Mouse (Mus musculus): ENCODE measurements around the gene Sycp2l. TPM values are rescaled to one million over a fixed set of nuclear protein-coding genes. Genes with fewer than 3 reads are reported as not detected.

Gene Sycp2l
- total RNA-seq, 4 experiments from 2014 or later: not detected

DNA sequence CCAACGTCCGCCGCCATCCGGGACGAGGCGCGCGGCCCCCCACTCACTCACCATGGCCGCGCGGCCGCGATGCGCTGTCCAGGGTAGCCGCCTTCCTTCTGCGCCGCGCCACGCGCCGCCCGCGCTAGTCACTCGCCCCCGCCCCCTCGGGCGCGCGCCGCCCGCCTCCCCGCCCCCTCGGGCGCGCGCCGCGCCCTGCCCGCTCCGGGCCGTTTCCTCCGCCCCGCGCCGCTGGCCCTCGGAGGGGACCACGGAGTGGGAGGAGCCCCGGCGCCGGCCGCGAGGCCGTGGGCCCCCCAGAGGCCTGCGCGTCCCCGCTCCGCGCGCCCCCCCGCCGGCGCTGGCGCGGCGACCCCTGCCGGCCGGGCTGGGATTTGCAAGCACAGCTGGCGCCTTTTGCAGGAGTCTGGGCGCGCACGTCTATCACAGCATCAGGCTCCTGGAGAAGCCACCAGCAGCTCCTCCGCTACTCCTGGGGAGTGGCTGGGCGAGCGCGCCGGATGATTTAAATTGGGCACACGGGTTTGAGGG lies 106.3 kb downstream of the Sycp2l start, which contains the start of gene Elovl2:
Gene Elovl2, minus strand, starts transcription at position 102 of the 531 bp plus-strand sequence.
- peak; percentile 16 to 24 for DNase-seq (ENCODE audit: low spot score in 2 of 2)

Other genes with a start within 250 kb of the Sycp2l start
- 10 to 100 TPM; 24.0 to 26.8 (median 25.4) TPM for gene Pak1ip1, start 113.3 kb upstream of the Sycp2l start, total RNA-seq (2022)
- gene Tmem14c, start 98.0 kb upstream of the Sycp2l start, total RNA-seq (2022): 10 to 100 TPM; 61.9 to 77.7 (median 67.6) TPM
- gene Mak, start 34.6 kb upstream of the Sycp2l start, total RNA-seq (2022): not detected
- gene Gcm2, start 3.3 kb upstream of the Sycp2l start, total RNA-seq (2022): not detected
- gene Elovl2, start 106.1 kb downstream of the Sycp2l start, total RNA-seq (2022): under 1 TPM in 2 of 4 experiments, not detected in 2; 0.09 to 0.11 TPM
- gene Smim13, start 135.5 kb downstream of the Sycp2l start, total RNA-seq (2022): 10 to 100 TPM; 37.3 to 49.1 (median 39.6) TPM
- gene Gm17364, start 159.7 kb downstream of the Sycp2l start, total RNA-seq (2022): not detected

All from gastrocnemius, adult 8-10 months (tissue).